Mouse (Mus musculus): Measurements from ENCODE around the gene Armc5.
A peak's percentile ranks its signal among the peaks of the same experiment; 100 is the strongest.

Gene Armc5

DNA sequence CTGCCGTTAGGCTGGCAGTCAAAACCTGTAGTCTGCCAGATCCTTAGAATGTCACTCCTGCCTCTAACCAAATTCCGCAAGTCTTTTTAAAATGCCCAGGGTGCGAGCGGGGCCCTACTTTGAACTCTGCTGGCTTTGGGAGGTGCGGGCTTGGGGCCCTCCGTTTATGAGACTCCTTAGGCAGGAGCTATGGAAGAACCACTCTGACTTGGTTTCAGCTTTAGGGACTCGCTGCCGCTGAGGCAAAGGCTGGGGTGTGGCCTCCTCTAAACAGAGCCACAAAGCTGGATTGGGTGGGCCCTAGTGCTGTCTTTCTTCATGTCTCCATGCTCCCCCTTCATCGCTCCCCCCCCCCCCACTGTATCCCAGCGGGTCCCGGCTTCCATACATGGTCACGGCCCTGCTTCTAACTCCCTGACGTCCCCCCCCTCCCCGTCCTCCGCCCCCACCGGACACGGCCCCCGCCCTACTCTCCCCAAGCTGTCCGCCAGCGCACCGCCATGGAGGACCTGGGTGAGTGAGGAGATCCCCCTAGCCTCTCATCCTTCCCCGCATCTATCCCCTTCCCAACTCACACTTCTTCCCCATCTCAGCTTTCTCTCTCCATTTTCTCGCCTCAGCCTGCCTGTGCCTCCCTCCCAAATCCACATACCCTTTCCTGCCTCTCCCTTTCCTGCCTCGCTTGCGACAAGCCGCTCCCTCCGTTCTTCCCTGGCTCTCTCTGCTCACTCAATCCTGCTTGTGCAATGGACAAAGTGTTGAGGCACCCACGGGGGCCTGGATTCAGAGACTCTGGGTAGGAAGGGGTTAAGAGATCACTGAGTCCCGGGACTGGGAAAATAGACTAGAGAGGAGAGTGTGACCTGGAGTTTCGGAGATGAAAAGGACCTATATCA is 9.6 kb downstream of the Armc5 start, which contains the start of gene Tgfb1i1:
Gene Tgfb1i1, plus strand, starts transcription at position 317 of the 896 bp plus-strand sequence.
- DNase-seq (ENCODE audit: low spot score in 2 of 2) = peak in 1 of 2 experiments; percentile 65

- DNase-seq (ENCODE audit: low spot score in 2 of 2) = peak; percentile 87 to 94
Measured at GRCm38 (mm10) chr7:128247443-128247842, 10.3 kb downstream of the Armc5 start.

GRCm38 (mm10) chr7:128248081-128249042 is 11.2 kb downstream of the Armc5 start:
- DNase-seq (ENCODE audit: low spot score in 2 of 2) = peak in 1 of 2 experiments; percentile 62

GRCm38 (mm10) chr7:128249998-128250397 is 12.9 kb downstream of the Armc5 start:
- peak in 1 of 2 experiments; percentile 59 for DNase-seq (ENCODE audit: low spot score in 2 of 2)

DNA sequence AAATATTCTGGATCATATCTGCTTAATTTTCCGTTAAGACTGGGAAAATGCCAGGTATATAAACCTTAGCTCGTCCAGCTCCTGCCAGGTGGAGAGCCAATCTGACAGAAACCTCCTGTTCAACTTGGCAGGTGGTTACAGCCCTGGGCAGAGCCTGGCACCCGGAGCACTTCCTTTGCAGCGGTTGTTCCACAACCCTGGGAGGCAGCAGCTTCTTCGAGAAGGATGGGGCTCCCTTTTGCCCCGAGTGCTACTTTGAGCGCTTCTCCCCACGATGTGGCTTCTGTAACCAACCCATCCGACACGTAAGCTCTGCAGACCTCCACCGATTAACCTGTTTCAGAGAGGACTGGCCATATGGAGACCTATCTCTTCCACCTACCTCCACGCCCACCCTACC is 14.8 kb downstream of the Armc5 start:
- peak in 1 of 2 experiments; percentile 55 for DNase-seq (ENCODE audit: low spot score in 2 of 2)

- peak in 1 of 2 experiments; percentile 63 for DNase-seq (ENCODE audit: low spot score in 2 of 2)
Measured at GRCm38 (mm10) chr7:128252609-128253008, 15.5 kb downstream of the Armc5 start.

DNA sequence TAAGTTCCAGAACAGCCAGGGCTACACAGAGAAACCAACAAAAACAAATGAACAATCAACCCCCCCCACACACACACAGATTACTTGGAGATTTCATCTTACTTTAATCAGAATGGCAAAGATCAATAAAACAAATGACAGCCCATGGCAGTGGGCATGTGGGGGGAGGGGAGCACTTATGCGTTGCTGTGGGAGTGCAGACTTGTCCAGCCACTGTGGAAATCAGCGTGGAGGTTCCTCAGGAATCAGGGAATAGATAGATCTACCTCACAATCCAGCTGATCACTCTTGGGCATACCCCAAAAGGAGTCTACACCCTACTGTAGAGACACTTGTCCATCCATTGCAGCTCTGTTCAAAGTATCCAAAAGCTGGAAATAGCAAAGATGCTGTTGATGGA is 17.8 kb downstream of the Armc5 start:
- no peak for DNase-seq (ENCODE audit: low spot score in 2 of 2)

DNA sequence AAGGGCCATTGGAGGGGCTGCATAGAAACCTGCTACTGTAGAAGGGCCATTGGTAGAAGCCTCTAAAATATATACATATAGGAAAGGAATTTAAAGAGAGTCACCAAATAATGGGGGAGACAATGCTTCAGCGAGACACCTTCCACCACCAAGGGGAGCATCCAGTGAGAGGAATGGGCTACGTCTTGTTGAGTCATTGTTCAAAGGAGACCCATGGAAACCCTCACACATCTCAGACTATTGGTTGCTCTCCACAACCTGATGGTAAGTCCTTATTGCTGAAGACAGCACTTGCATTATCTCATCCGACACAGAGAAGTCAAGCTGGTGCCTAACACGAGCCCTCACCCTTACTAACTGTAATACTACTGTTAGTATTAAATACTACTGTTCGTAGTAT is 18.6 kb downstream of the Armc5 start:
- DNase-seq (ENCODE audit: low spot score in 2 of 2) = no peak

- peak in 1 of 2 experiments; percentile 55 for DNase-seq (ENCODE audit: low spot score in 2 of 2)
Measured at GRCm38 (mm10) chr7:128256783-128257334, 19.7 kb downstream of the Armc5 start.

DNA sequence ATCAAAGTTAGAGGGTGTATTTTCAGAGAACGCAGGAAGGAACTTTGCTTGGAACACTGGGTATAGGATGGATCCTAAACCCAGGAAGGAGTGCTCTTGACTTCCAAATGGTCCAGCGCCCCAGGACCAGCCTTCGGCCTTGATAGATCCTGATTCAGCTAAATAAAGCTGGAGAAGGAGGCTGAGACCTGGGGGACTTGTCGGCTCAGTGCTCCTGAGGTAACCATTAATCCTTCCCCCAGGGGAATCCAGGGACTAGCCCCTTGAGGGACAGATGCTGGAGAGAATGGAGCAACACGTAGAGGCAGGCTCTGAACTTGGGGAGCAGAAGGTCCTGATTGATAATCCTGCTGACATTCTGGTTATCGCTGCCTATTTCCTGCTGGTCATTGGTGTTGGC is 28.3 kb downstream of the Armc5 start, which contains the start of gene Slc5a2:
Gene Slc5a2, plus strand, starts transcription at position 247 of the 400 bp plus-strand sequence.
- DNase-seq (ENCODE audit: low spot score in 2 of 2) = no peak

DNA sequence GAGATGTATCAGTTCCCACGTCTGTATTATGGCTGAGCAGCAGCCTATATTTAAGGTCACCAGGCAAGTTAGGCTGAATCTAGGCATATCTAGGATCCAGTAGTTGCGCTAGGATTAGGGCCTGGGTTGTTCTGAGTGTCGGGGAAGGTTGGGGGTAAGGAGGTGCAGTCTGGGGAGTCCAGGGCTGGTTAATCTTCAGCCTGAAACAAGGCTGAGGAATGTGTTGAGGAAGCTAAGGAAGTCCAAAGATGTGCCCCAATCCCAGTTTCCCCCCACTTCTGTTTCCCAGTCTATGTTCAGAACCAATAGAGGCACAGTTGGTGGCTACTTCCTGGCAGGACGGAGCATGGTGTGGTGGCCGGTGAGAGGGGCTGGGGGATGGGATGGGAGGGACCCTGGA is 28.9 kb downstream of the Armc5 start:
- no peak for DNase-seq (ENCODE audit: low spot score in 2 of 2)

DNA sequence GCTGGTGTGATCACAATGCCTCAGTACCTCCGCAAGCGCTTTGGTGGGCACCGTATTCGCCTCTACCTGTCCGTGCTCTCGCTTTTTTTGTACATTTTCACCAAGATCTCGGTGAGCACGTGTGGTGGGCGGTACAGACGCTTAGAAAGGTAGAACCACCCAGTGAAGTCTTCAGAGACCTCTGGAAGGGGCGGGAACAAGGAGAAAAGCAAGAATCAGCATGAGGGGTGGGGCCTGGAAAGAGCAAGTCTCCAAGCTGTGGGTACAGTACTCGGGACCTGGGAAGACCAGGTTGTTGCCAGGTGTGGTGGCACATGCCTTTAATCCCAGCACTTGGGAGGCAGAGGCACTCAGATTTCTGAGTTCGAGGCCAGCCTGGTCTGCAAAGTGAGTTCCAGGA is 30.2 kb downstream of the Armc5 start:
- no peak for DNase-seq (ENCODE audit: low spot score in 2 of 2)

DNA sequence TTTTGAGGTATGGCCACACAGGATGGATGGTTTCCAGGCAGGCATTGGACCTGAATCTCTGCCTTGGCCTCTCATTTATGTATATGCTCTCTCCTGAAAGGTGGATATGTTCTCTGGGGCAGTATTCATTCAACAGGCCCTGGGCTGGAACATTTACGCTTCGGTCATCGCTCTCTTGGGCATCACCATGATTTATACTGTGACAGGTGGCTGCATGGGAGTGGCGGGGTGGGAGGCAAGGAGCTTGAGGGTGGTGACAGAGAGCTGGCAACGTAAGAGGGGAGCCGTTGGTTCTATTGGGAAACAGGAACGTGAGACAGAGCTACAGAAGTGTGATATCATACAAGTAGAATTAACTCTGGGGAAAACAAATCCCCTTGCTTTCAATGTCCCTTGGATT is 30.7 kb downstream of the Armc5 start:
- no peak for DNase-seq (ENCODE audit: low spot score in 2 of 2)

DNA sequence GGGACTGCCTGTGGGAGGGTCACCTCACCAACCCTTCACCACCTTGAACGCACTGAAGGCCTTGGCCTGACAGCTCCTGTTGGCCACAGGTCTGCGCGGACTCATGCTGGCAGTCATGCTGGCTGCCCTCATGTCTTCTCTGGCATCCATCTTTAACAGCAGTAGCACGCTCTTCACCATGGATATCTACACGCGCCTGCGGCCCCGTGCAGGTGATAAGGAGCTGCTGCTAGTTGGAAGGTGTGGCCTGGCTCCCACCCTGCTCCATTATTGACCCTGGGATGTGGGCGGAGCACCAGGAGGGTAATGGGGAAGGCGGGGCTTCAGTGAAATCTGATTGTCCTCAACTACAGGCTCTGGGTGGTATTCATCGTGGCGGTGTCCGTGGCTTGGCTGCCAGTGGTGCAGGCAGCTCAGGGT is 33.3 kb downstream of the Armc5 start:
- DNase-seq (ENCODE audit: low spot score in 2 of 2) = peak in 1 of 2 experiments; percentile 62

DNA sequence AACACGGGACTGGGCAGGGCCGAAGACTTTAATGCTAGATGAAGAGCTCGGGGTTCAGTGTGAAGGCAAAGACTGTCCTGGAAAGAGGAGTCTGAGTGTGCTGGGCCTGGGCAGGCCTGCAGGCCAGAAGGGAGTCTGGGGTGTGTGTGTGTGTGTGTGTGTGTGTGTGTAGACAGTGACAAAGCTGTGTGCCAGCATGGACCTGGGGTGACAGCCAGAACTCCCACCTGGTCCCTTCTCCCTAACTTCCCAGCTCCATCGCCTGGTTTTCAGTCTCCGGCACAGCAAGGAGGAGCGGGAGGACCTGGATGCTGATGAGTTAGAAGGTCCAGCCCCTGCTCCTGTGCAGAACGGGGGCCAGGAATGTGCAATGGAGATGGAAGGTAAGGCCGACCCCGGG is 34.4 kb downstream of the Armc5 start:
- no peak for DNase-seq (ENCODE audit: low spot score in 2 of 2)

DNA sequence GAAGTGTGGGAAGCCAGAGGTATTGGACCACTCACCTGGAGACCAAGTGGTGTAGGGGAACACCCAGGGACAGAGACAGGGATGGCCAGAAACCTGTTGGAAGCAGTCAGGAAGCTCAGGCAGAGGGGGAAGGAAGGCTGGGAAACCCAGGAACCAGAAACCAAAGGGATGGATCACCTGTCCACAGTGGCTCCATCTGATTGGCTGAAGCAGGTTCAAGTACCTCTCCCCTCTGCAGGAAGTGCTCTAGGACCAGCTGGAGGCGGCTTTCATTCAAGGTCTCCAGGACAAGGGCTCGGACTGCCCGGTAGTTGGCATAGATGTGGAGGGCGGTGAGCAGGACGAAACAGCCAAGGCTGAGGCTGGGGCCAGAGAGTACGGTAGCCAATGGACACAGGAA is 38.9 kb downstream of the Armc5 start:
- no peak for DNase-seq (ENCODE audit: low spot score in 2 of 2)

DNA sequence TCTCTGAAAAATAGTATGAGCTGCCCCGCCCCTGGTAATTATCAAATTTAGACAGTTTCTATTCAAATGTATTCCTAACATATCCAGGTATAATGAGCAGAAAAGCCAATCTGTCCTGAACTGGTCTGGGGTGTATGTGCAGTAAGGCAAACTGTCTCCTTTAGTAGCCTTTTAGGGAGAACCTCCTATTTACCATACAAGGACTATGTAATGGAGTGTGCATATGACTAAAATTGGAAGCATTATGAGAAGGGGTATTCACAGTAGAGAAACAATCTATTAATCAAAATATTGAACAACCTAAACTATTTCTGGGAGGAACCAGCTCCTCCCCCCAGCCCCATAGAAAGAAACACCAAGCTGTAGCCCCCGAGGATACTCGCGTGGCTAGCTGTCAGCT is 42.6 kb downstream of the Armc5 start:
- DNase-seq (ENCODE audit: low spot score in 2 of 2) = no peak

GRCm38 (mm10) chr7:128281765-128282164 is 44.6 kb downstream of the Armc5 start:
- DNase-seq (ENCODE audit: low spot score in 2 of 2) = no peak

DNA sequence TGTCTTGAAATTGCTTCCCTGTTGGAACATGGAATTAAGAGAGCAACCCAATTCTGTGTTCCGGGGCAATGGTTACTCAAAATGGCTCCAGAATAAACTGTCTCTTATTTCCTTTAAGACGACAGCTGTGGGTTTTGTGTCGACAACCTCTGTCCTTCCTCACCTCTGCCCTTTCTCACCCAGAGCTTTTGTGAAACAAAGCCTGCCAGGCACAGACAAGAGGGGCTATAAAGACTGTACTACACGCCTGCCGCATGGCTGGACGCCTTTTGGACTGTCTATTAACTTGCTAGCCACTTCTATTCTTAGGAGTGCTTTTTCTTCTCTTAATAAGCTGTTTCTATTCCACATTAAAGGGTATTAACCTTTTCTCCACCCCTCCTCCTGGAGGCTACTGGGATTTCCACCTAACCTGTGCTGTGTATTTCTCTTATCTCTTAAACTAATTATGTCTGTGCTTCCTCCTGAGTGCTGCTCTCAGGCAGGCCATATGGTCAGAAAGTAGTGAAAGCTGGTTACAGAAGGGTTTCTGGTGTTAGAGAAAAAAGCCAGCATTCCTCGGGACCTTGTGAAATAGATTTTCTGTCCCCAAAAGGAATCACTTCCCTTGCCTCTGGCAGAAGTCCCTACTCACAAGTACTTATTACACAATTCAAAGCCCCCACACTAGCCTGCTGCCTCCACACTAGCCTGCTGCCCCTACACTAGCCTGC is 45.5 kb downstream of the Armc5 start:
- DNase-seq (ENCODE audit: low spot score in 2 of 2) = no peak

GRCm38 (mm10) chr7:128284047-128284446 is 46.9 kb downstream of the Armc5 start:
- DNase-seq (ENCODE audit: low spot score in 2 of 2) = no peak

- no peak for DNase-seq (ENCODE audit: low spot score in 2 of 2)
Measured at GRCm38 (mm10) chr7:128285060-128285459, 47.9 kb downstream of the Armc5 start.
